Mouse (Mus musculus) kidney, adult 8-10 months (tissue): ENCODE results near the gene Gabbr1.

Source experiments
- DNase-seq, 2 experiments: peaks; one replicate each; pipeline ENCODE4 v3.0.0; 2022

Gabbr1 gene

DNA sequence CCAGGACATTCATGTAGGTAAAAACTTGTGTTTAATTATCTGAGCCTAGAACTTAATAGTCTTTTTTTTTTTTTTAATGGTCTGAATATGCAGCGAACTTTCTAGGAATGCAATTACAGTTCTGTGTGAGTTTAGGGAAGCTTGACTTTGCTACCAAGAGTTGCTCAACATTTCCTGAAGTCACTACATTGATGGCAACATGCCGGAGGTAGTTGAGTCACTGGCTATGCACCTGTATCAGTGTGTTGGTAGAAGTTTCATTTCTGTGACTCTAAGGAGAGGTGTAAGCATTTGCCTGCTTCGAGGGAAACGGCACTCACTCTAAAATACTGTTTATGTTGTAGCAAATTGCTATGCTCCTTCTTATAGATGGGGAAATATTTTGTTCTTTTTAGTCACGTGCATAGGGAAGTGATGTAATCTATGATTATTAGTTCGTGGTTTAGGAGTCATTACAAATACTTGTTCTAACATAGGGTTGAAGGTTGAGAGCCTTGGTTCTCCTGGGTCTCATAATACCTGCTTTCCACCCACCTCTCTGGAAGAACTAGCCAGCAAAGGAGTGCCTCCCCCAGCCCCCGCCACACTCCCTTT is 1.0 kb upstream of the Gabbr1 start:
- peak in 1 of 2 experiments; percentile 4 for DNase-seq

DNA sequence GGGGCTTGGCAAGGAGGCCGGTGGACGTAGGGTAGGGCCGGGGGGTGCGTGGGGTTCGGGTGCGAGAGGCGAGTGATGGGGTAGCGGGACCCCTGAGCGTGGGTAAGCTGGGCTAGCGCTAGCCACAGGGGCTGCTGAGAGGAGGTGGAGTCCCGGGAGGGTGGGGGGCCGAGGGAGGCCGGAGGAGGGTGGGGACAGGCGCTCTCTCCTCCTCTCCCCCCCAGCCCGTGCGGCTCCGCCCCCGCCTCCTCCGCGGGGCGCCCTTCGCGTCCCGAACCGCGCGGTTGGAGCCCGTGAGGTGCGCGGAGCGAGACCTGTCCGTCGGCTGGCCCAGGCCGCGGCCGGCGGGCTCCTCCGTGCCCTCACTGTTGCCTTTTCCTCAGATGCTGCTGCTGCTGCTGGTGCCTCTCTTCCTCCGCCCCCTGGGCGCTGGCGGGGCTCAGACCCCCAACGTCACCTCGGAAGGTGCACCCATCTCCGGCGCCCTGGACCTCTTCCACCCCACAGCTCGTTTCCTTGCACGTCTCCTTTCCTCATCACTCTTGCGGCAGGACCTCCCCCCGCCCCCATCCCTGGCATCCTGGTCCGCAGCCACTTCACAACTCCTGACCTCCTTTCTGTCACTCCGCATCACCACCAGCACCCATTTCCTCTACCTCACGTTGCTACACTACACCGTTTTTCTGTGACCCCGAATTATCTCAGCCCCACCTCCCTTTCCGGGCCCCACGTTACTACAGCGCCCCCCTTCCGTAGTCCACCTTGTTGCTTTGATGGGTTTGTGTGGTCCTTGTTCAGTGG is 746 bp downstream of the Gabbr1 start:
- peak; percentile 23 to 26 for DNase-seq

DNA sequence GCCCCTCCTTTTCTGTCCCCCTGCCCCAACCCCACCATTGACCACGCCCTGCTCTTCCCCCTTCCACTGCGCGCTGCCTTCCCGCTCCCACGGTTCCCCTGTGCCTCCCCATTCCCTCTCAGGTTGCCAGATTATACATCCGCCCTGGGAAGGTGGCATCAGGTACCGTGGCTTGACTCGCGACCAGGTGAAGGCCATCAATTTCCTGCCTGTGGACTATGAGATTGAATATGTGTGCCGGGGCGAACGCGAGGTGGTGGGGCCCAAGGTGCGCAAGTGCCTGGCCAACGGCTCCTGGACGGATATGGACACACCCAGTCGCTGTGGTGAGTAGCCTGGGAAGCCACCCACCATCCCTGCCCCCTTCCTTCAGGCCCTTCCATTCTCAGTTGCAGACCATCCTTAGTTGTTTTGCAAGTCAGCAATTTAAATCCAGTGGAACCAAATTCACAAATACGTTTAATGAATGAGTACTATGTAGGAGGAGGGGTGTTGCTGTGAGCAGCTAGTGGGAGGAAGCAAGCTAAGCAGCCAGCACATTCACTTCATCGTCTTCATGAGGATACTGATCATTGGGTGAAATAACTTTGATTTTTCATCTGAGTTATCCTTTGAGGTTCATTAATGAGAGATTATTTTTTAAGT is 1.7 kb downstream of the Gabbr1 start:
- peak in 1 of 2 experiments; percentile 2 for DNase-seq

DNA sequence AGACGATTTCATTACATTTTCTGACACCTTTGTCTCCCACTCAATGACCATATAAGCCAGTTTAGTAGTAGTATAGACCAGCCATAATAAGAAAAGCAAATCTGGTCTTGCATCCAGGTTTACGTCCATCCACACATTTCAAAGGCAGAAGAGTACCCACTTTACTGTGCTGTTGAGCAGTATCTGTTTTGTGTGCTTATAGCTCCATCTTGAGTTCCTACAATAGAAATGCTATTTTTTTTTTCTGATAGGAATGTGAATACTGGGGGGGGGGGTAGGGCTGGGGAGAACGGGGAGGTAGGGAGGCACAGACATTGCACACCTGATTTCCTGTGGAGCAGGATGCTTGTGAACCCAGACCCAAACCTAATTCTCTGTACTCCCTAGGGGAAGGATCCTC is 2.2 kb downstream of the Gabbr1 start:
- DNase-seq = peak in 1 of 2 experiments; percentile 9

DNA sequence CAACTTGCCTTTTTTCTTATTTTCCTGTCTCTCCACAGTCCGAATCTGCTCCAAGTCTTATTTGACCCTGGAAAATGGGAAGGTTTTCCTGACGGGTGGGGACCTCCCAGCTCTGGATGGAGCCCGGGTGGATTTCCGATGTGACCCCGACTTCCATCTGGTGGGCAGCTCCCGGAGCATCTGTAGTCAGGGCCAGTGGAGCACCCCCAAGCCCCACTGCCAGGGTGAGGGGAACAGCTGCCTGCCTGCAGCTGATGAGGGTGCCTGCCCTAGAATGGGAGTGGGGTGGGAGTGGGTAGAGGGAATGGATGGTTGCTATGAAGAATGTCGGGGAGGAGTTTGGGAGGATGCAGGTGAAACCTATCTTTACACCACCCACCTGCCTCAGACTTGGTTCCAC is 2.6 kb downstream of the Gabbr1 start:
- DNase-seq = no peak

DNA sequence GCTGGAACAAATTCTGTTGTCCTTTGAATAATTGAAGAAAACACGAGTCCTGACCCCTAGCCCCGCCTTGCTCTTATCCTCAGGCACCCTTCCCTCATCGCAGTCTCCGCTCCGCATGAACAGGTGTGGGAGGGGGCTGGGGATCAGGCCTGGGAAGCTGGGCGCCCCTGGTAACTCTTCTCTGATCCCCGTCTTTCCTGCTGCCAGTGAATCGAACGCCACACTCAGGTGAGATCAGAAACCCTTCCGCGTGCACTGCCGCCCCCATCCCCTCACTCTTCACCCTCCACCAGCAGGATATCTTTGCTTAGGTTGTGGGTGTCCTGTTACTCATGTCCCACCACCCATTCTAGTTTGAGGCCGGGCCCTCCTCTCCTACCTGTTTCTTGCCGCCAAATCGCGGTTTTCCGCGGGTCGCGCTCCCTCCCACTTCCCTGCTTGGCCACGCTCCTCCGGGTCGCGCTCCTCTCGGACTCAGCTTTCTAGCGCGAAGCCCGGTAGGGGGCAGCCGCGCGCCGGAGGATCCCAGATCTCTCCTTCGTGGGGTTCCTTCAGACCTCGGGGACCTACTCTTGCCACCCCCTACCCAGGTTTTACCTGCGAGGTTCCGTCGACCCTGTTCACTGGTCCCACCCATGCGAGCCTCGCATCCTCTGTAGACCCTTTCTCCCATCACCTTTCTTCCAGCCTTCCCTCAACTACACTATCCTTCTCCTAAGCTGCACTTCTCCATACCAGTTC is 4.0 kb downstream of the Gabbr1 start:
- DNase-seq = peak; percentile 32 to 57

DNA sequence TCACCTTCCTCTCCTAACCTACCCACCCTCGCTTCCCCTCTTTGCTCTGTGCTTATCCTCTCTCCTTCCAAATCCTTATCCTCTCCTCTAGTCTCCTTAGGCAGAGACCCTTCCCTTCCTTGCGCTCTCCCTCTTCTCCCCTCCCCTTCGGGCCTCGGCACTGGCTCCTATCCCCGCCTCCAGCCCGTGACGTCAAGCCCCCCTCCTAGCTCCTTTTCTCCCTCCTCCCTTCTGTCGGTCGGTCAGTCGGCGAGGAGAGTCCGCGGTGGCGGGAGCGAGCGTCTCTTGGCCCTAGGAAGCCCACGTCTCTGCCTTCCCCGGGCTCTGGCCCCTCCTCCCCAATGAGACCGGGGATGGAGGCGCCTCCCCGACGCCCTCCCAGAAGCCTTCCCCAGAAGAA is 4.6 kb downstream of the Gabbr1 start:
- peak; percentile 65 to 70 for DNase-seq

DNA sequence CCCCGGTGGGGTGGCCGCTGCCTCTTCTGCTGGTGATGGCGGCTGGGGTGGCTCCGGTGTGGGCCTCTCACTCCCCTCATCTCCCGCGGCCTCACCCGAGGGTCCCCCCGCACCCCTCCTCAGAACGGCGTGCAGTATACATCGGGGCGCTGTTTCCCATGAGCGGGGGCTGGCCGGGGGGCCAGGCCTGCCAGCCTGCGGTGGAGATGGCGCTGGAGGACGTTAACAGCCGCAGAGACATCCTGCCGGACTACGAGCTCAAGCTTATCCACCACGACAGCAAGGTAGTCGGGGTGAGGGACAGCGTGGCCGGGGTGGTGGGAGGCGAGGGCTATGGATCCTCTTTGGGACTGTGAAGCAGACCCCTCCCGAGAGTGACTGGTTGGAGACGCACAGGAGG is 5.1 kb downstream of the Gabbr1 start:
- no peak for DNase-seq

DNA sequence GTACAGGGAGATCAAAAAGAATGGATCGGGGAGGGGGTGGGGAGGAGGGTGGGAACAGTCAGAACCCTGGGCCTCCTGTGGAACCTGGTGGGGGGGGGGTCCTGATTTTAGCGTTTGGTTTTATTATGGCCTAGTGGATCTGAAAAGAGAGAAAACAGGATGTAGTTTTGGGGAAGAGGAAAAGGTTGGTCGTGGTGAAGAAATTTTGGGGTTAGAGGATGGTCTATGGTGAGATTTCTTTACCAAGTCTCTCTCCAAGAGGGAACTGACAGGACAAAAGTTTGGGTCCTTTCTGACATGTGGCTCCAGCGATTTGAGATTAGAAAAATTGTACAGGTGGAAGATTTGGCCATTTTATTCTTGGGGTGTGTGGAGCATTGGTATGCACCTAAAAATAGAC is 6.0 kb downstream of the Gabbr1 start:
- DNase-seq = no peak

DNA sequence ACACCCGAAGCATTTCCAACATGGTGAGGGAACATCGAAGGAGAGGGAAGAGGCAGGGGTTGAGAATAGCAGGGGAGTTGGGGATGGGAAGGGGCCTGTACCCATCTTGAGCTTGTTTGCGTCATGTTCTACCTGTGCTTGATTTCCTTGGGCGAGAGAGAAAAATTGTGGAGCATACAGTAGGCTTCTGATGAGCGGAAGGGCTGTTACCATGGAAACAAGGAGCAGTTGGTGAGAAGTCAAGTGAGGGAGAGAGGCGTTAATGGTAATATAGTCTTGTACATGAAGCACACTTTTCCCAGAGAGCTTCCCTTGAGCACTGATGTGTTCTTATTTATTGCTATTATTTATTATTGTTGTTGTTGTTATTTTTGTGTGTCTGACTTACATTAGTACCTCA is 11.2 kb downstream of the Gabbr1 start:
- DNase-seq = no peak

DNA sequence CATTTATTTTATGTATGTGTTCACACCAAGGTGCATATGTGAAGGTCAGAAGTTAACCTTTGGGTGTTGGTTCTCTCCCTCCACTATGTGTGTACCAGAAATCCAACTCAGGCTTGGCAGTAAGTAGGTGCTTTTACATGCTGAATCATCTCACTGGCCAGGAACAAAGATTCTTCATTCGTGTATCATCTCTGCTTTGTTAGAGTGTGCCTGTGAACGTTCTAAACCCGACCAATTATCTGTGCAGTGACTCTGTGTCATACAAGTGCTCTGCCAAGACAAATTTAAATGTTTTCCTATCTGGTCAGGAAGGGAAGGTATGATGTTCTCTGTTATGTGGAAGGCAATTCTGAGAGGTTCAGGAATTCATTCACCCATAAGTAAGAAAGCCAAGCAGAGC is 15.7 kb downstream of the Gabbr1 start:
- DNase-seq = no peak

DNA sequence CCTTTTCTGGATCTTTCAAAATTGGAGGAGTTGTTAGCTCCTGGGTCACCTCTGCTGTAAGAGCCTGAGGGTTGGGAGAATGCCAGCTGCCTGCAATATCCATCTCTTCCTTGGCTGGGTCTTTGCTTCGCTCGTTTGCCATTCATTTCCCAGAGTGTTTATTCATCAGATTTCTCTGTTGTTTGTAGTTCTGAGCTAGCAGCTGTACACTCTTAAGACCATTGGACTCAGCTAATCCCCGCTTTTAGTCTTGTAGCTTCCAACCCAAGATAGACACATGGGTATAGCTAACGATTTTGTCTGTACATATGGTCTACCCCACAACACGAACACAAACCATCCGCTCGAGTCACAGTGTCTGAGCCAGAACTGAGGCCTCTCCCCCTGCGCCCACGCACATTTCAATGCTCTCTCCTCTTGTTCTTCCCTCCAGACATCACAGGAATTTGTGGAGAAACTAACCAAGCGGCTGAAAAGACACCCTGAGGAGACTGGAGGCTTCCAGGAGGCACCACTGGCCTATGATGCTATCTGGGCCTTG is 16.4 kb downstream of the Gabbr1 start:
- no peak for DNase-seq

DNA sequence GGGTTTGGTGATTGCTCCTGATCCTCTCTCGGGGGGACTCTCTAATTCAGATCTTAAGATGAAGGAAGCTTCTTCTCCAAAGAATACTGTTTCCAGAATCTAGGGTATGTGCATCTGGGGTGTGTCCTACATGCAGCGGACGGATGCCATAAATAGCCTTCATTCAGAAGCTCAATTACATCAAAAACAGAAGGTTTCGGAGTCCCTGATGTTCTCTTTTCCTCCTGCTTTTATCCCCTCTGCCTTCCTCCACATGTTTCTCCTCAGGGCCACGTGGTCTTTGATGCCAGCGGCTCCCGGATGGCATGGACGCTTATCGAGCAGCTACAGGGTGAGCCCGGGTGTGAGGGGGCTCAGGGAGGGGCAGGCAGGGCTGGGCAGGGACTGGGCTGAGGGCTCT is 17.3 kb downstream of the Gabbr1 start:
- no peak for DNase-seq

DNA sequence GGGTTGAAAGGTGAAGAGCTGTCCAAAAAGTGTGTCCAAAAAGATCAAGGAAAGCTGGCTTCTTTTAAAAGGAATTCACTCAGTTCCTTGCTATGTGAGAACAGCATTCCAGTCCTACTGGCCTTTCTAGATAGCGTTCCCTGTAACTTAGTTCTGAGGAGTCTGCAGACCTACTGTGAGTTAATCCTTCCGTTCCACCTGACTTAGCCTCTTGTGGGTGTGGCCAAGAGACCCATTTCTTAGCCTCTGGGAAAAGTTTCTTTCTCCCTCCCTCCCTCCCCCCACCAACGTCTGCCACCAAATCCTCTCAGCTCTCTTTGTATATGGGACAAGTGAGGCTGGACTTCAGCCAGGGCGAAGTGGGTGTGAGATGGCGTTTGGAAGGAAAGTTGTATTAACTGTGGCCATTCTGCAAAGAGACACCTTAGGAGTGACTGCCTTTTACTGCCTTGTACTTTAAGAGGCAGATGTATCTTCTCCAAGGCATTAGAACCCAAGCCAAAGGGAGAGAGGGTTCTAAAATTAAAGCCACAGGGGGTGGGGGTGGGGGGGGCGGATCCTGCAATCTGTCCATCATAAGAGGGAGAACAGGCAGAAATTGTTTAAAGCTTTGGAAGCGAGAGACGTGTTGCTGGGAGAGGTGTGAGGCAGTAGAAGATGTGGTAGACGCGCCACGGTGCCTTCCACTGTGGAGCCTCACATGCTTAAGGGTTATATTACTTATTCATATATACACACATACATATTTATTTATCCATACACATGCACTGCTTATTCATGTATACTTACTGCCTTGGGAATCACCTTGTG is 18.1 kb downstream of the Gabbr1 start:
- no peak for DNase-seq

DNA sequence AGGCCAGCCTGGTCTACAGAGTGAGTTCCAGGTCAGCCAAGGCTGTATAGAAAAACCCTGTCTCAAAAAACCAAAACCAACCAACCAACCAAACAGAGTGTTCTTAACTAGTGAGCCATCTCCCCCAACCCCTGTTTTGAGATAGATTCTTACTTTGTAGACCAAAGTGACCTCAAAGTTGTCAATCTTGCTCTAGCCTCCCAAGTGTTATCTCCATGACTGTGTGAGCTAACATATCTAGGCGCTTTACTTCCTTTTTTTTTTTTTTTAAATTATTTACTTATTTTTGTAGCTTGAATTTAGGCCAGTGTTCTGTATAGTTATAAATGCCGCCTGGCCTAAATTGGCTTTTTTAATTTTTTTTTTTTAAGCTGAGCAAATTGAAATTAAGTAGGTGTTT is 20.2 kb downstream of the Gabbr1 start:
- no peak for DNase-seq

DNA sequence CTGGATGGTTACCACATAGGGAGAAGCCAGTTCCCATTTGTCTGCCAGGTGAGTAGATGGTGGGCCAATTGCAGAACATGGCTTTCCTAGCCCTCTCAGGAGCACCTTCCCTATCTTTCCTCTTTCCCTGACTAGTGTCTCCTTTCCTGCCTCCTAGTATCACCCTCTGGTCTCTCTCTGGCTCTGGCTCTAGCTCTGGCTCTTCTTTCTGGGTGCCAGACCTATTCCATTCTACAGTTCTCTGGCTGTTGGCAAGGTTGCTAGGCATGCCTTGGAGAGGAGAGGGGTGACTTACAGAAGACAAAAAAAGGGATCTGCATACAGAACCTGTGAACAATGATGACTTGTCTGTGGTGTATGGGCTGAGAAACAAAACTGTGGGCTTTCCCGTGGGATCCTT is 22.1 kb downstream of the Gabbr1 start:
- DNase-seq = no peak

DNA sequence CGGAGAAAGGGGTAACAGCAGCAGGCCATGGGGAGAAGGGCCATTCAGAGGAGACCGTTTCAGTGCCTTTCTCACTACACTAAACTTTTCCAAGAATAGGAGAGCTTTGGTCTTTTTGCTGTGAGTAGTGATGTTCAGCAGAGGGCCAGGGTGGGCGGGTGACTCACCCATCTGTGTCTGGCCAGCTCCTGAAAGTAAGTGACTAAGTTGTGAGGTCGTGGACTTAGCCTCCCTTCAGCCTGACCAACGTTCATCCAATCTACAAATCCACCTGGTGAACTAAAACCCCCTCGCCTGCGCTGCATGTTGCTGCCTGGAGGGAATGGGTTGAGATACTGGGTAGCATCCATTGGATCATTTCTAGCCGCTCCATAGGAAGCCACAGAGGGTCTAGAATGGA is 24.4 kb downstream of the Gabbr1 start:
- DNase-seq = no peak

DNA sequence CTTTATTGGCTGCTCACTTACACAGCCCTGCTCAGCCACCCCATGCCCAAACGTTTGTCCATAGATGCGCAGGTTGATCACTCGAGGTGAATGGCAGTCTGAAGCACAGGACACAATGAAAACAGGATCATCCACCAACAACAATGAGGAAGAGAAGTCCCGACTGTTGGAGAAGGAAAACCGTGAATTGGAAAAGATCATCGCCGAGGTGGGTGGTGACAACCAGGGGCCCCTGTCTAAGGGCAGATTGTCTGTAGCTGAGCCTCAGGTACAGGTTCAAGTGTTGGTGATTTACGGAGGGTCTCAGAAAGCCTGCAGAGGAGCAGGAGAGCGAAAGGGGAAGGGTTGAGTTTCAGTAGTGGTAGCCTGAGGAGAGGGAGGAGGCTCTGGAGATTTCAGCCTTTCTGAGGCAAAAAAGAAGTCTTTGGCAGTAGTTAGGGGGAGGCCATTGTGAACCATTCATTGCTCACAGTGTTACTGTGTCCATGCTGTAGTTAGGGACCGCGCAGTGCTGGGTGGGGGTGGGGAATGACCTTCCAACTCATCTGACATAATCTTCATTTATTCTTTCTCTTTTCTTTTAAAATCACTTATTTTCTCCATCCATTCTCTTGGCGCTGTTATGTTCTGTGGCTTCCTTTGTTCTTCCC is 26.4 kb downstream of the Gabbr1 start:
- no peak for DNase-seq

DNA sequence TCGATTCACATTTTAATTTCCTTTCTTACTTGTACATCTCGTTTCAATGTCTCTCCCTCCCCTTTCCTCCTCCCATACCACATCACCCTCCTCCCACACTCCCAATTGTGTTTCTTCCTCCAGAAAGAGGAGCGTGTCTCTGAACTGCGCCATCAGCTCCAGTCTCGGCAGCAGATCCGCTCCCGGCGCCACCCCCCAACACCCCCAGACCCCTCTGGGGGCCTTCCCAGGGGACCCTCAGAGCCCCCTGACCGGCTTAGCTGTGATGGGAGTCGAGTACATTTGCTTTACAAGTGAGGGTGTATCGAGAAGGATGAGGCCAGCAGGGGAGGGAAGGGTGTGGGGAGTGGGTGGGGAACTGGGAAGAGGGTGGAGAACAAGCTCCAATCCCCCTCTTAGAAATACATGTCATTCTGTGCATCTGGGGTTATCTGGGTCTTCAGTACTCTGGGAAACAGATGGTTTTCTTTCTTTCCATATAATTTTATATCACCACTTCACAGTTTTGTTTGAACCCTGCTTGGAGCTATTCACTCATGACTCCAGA is 27.0 kb downstream of the Gabbr1 start:
- no peak for DNase-seq

DNA sequence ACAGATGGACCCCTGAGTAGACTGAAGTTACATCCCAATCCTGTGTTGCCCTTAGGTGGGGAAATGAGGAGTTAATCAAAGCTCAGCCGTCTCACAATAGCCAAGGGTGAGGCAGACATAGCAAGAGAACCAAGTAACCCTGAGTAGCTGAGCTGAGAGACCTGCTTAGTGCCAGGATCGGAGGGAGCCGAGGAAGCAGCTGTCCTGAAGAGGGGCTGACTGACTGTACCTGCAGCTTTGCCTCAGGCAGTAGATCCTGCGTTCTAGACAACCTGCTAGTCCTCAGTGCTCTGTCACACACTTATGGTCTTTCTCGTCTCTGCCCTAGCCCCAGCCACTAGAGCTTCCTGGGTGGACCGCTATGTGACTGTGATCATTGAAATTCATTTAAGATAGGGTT is 29.4 kb downstream of the Gabbr1 start:
- DNase-seq = no peak

DNA sequence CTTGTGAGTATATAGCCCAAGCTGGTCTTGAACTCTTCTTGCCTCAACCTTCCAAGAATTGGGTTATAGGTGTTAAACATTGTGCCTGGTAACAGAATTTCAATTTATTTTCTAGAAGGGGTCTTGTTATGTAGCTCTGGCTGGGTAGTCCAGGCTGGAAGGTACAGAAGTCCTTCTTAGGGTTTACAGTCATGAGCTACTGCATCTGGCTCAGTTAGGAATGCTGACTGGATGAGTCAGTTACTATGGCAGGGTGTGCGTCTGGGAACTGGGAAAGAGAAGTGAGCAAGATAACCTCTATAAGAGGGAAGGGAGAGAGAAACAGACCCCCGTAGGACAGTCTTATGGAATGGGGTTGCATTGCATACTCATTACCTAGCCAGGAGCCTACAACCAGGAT is 30.0 kb downstream of the Gabbr1 start:
- DNase-seq = no peak

DNA sequence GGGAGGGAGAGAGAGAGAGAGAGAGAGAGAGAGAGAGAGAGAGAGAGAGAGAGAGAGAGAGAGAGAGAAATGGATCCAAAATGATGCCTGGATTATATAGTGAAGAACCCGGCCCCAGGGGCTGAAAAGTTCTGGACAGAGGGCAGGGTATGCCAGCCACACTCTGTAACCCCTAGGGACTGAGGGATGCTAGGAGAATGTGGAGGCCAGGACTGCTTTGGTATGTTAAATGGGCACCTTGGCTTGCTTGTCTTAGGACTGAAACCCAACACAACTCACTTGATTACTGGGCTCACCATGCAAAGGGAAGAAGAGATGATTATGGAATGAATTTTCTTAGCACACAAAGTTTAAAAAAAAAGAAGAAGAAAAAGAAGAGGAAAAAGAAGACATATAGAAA is 32.4 kb downstream of the Gabbr1 start:
- no peak for DNase-seq
